Mouse (Mus musculus) midbrain, embryonic 10.5 days (tissue): ENCODE results near the gene Trub1. TPM values are rescaled to one million over a fixed set of nuclear protein-coding genes. Genes with fewer than 3 reads are reported as not detected.
A peak's percentile ranks its signal among the peaks of the same experiment; 100 is the strongest.

ENCODE experiments used
- DNase-seq: peaks from one replicate; pipeline ENCODE4 v3.0.0-alpha.2; 2017; ENCODE audit warnings: low spot score
- H3K27ac ChIP-seq: fragments of 300-500 bp; sonication (generic); replicated peaks from 2 replicates; pipeline ENCODE4 v1.5.1; 2016; ENCODE audit warnings: mild to moderate bottlenecking
- H3K27me3 ChIP-seq: fragments of 300-500 bp; sonication (generic); 2 replicates; pipeline ENCODE4 v1.6.1; 2016; ENCODE audit warnings: low read depth, mild to moderate bottlenecking; ENCODE audit not compliant: poor library complexity, severe bottlenecking
- H3K36me3 ChIP-seq: fragments of 300-500 bp; sonication (generic); 2 replicates; pipeline ENCODE4 v1.6.1; 2016; ENCODE audit warnings: mild to moderate bottlenecking, moderate library complexity
- H3K4me1 ChIP-seq: fragments of 300-500 bp; sonication (generic); 2 replicates; pipeline ENCODE4 v1.6.1; 2016
- H3K4me3 ChIP-seq: fragments of 300-500 bp; sonication (generic); 2 replicates; pipeline ENCODE4 v1.5.1; 2016; ENCODE audit warnings: mild to moderate bottlenecking, moderate library complexity
- H3K9me3 ChIP-seq: fragments of 300-500 bp; sonication (generic); replicated peaks from 2 replicates; pipeline ENCODE4 v1.6.1; 2016; ENCODE audit warnings: mild to moderate bottlenecking
- WGBS: fragments of 180-500 bp; shearing (Covaris S2); methylation state at CpG from one replicate; pipeline ENCODE4 v1.1.7; 2016; 5-methylcytosine and 5-hydroxymethylcytosine counted together
- polyA plus RNA-seq: library from polyadenylated mRNA; unstranded; fragments of >200 nt; fragmentation: Nextera tagmentation; extraction: Ambion mirVana; gene quantifications from 2 replicates; pipeline ENCODE4 v1.2.1, GENCODE M21; 2016

The Trub1 gene
- polyA plus RNA-seq, 1 experiment from 2014 or later: 22.7 TPM

- Histone ChIP-seq H3K27me3 (no peaks in the 10 kb centered on the region), H3K4me1 (peaks cover 14% of the 10 kb centered on the region; the same call in 1 of the 2 replicates), H3K9me3 (0 out of 2 replicates have a peak, but pooled peaks cover 4% of the 10 kb centered on the region), H3K4me3 (no peak overlapping the region), H3K36me3 (peaks cover 11% of the 10 kb centered on the region), H3K27ac (peak overlapping the region; percentile 64; the same call in 1 of the 2 replicates)
- no peak for DNase-seq
- 89% methylated on average over 8 of the region's 8 CpGs for WGBS
Observed at GRCm38 (mm10) chr19:57479886-57480655, 27.4 kb downstream of the Trub1 start.

DNA sequence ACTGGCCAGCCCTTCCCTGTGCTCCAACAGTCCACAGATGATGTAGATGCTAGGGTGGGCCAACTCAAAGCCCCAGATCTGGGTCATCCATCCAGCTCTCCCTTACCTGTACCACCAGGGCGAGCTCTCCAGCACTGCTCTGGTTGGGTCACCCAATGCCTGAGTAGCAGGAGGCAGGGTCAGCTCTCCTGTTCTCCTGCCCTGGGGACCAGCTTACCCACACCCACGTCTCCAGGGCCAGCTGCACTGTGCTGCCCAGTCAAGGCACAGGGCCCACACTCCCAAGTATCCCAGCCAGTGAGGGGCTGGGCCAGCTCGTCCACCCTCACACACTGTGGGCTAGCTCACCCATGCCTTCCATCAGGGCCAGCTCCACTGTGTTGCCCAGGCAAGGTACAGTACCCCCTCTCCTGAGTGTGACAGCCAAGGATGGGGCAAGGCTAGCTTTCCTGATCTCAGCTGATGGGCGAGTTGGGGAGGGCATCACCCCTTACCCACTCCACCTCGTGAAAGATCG is 29.1 kb downstream of the Trub1 start:
- Histone ChIP-seq H3K4me1 (peaks cover 14% of the 10 kb centered on the region; the same call in 1 of the 2 replicates), H3K9me3 (0 out of 2 replicates have a peak, but pooled peaks cover 4% of the 10 kb centered on the region), H3K4me3 (no peak overlapping the region), H3K27ac (peak overlapping the region; percentile 7; the same call in 1 of the 2 replicates), H3K36me3 (peaks cover 16% of the 10 kb centered on the region), H3K27me3 (no peaks in the 10 kb centered on the region)
- DNase-seq: no peak
- WGBS: 88% methylated on average over 6 of the region's 6 CpGs

DNA sequence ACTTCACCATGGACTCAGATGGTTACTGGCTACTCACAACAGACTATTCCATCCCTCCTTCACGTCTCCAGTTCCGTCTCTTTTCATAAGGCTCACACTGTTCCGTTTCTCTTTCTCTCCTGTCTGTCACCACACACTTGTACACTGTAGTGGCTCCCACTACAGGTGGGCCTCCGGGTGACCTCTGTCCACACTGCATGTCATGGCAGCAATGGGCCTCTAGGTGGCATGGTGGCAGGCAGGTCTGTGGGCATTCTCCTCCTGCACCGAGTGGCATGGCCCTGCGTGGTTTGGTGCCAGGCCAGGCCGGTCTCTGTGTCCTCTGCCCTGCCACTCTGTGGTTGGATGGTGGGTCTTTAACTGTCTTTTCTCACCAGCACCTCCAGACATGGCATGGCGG is 30.1 kb downstream of the Trub1 start:
- peaks cover 16% of the 10 kb centered on the region for H3K36me3 ChIP-seq
- no peaks in the 10 kb centered on the region for H3K27me3 ChIP-seq
- no peak overlapping the region for H3K4me3 ChIP-seq
- peak; percentile 17 for DNase-seq
- no peak overlapping the region for H3K27ac ChIP-seq
- peaks cover 14% of the 10 kb centered on the region; the same call in 1 of the 2 replicates for H3K4me1 ChIP-seq
- H3K9me3 ChIP-seq: 0 out of 2 replicates have a peak, but pooled peaks cover 4% of the 10 kb centered on the region
- WGBS: 91% methylated on average over 8 of the region's 8 CpGs

DNA sequence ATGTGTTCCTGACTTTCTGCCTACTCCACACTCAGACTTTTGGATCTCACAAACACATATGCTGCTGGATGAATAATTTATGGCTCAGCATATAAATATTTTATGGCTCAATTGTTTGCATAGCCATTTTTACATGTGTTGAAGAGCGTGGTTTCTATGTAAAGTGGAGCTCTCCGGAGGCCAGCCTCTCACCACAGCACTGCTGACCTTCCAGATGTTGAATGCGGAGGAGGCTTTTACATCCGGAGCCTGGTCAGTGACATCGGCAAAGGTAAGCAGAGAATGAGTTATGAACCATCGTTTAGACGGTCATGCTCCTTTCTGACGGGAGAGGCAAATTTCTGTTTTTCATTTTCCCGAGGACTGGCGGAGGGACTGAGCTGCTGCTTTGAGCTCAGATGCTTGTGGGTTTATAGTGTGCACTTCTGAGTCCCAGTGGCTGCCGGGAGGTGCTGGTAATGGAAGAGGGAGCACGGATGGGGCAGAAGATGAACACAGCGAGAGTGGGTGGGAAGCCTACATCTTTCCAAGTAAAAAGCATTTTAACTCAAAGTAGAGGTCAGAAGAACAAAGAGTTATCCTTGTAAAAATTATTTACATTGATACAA is 34.4 kb downstream of the Trub1 start:
- no peak overlapping the region for H3K4me3 ChIP-seq
- 93% methylated on average over 13 of the region's 13 CpGs for WGBS
- H3K27ac ChIP-seq: no peak overlapping the region
- 0 out of 2 replicates have a peak, but pooled peaks cover 3% of the 10 kb centered on the region for H3K4me1 ChIP-seq
- 0 out of 2 replicates have a peak, but pooled peaks cover 4% of the 10 kb centered on the region for H3K9me3 ChIP-seq
- no peaks in the 10 kb centered on the region for H3K27me3 ChIP-seq
- H3K36me3 ChIP-seq: peaks cover 21% of the 10 kb centered on the region
- no peak for DNase-seq

- 0 out of 2 replicates have a peak, but pooled peaks cover 3% of the 10 kb centered on the region for H3K4me1 ChIP-seq
- no peak for DNase-seq
- no peak overlapping the region for H3K4me3 ChIP-seq
- H3K27ac ChIP-seq: no peak overlapping the region
- H3K9me3 ChIP-seq: no peaks in the 10 kb centered on the region
- H3K27me3 ChIP-seq: no peaks in the 10 kb centered on the region
- WGBS: 85% methylated on average over 7 of the region's 7 CpGs
- peaks cover 16% of the 10 kb centered on the region for H3K36me3 ChIP-seq
Observed at GRCm38 (mm10) chr19:57489527-57489926, 36.8 kb downstream of the Trub1 start.

DNA sequence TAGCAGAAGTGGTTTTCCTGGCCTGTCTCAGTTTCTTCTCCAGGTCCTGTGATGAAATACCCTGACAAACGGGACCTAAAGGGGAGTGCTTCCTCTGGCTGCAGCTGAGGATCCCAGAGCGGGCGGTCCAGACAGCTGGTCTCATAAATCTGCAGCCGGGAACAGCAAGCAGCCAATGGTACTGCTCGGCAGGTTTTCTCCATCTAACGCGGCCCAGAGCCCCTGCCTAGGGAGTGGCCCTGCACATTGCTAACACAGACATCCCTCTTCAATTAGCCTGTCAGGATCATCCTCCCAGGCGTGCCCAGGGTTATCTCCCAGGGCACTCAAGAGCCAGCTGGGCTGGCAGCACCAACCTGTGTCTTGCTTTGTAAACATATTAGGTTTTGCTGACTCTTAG is 38.3 kb downstream of the Trub1 start:
- Histone ChIP-seq H3K36me3 (peaks cover 4% of the 10 kb centered on the region; the same call in 1 of the 2 replicates), H3K4me1 (0 out of 2 replicates have a peak, but pooled peaks cover 3% of the 10 kb centered on the region), H3K27ac (no peak overlapping the region), H3K4me3 (no peak overlapping the region), H3K27me3 (no peaks in the 10 kb centered on the region), H3K9me3 (no peaks in the 10 kb centered on the region)
- DNase-seq: peak; percentile 33
- WGBS: 59% methylated on average over 8 of the region's 8 CpGs

GRCm38 (mm10) chr19:57494020-57494419 is 41.3 kb downstream of the Trub1 start:
- Histone ChIP-seq H3K9me3 (no peaks in the 10 kb centered on the region), H3K27ac (no peak overlapping the region), H3K4me3 (no peak overlapping the region), H3K4me1 (0 out of 2 replicates have a peak, but pooled peaks cover 3% of the 10 kb centered on the region), H3K36me3 (peaks cover 2% of the 10 kb centered on the region; the same call in 1 of the 2 replicates), H3K27me3 (no peaks in the 10 kb centered on the region)
- 81% methylated on average over 5 of the region's 5 CpGs for WGBS
- DNase-seq: no peak

GRCm38 (mm10) chr19:57498110-57498743 is 45.5 kb downstream of the Trub1 start:
- Histone ChIP-seq H3K27ac (no peak overlapping the region), H3K36me3 (no peaks in the 10 kb centered on the region)
- DNase-seq: no peak

GRCm38 (mm10) chr19:57498884-57499410 is 46.2 kb downstream of the Trub1 start:
- 74% methylated on average over 6 of the region's 6 CpGs for WGBS
- no peaks in the 10 kb centered on the region for H3K9me3 ChIP-seq
- H3K27me3 ChIP-seq: no peaks in the 10 kb centered on the region
- H3K4me3 ChIP-seq: no peak overlapping the region
- H3K36me3 ChIP-seq: no peaks in the 10 kb centered on the region
- H3K4me1 ChIP-seq: no peaks in the 10 kb centered on the region
- DNase-seq: peak; percentile 33
- H3K27ac ChIP-seq: no peak overlapping the region

More at GRCm38 (mm10) chr19:57498110-57498743, 45.5 kb downstream of the Trub1 start:
- H3K9me3 ChIP-seq: no peaks in the 10 kb centered on the region
- 81% methylated on average over 10 of the region's 10 CpGs for WGBS
- no peaks in the 10 kb centered on the region for H3K27me3 ChIP-seq
- no peaks in the 10 kb centered on the region for H3K4me1 ChIP-seq
- no peak overlapping the region for H3K4me3 ChIP-seq

GRCm38 (mm10) chr19:57500254-57500653 is 47.5 kb downstream of the Trub1 start:
- Histone ChIP-seq H3K4me1 (peaks cover 3% of the 10 kb centered on the region), H3K36me3 (no peaks in the 10 kb centered on the region), H3K27me3 (no peaks in the 10 kb centered on the region), H3K4me3 (no peak overlapping the region), H3K27ac (no peak overlapping the region), H3K9me3 (no peaks in the 10 kb centered on the region)
- no peak for DNase-seq
- 93% methylated on average over 5 of the region's 5 CpGs for WGBS

- no peaks in the 10 kb centered on the region for H3K27me3 ChIP-seq
- H3K4me3 ChIP-seq: no peak overlapping the region
- no peak for DNase-seq
- H3K4me1 ChIP-seq: peaks cover 14% of the 10 kb centered on the region
- H3K36me3 ChIP-seq: no peaks in the 10 kb centered on the region
- no peak overlapping the region for H3K27ac ChIP-seq
- 76% methylated on average over 6 of the region's 6 CpGs for WGBS
- no peaks in the 10 kb centered on the region for H3K9me3 ChIP-seq
Observed at GRCm38 (mm10) chr19:57503144-57503543, 50.4 kb downstream of the Trub1 start.
